Mouse (Mus musculus): ENCODE results near the gene Ephb2.

GRCm38 (mm10) chr4:136731761-136732160 is 104.0 kb downstream of the Ephb2 start:
- TF ChIP-seq POLR2A (IDR thresholded peaks at IDR 0.05; ENCODE audit: low read depth, low read length) (no peak), CTCF (IDR thresholded peaks at IDR 0.05; ENCODE audit: extremely low read depth, insufficient read length, insufficient replicate concordance, low read depth, low read length) (no peak)

Data from small intestine, adult 2 months (tissue).